Mouse (Mus musculus): ENCODE measurements at regions not wholly inside any gene's neighbourhood (a gene's known extent, or its start where the extent isn't known, plus 50 kb on each side); places are given as distances from the start of the nearest gene placed in this dataset.

DNA sequence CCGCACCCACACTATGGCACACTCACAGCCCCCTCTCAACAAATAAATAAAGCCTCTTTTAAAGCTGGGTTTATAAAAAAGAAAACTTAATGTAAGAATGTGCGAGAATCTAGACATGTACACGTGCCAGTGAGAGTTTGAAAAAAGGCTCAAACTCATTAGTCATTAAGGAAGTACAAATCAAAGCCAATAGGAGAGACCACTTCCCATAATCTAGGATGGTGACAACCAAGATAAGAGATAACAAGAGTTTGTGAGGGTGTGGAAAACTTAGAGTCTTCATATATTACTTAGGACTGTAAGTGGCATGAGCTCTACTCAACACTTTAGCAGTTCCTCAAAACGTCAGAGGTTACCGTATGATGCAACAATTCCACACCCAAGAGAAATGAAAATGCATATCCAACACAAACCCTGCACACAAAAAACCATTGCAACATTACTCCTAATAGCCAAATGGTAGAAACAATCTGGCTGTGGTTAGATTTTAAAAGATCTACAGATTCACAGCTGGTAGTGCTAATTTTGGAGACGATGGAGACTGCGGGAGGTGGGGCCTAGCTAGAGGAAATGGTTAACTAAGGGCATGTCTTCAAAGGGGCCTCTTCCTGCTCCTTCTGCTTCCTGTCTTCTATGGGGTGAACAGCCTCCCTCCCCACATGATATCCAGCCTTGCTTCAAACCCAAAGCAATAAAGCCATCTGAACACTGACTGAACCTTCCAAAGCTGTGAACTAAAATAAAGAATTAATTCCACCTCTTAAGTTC, 102.1 kb upstream of the Usp9x start:
- no peaks in the 10 kb centered on the region for H3K4me1 ChIP-seq (ENCODE audit: control insufficient read depth in 2 of 2, insufficient read depth in 2 of 2, low read length in 2 of 2, poor library complexity in 1 of 2)
- no peak for DNase-seq (ENCODE audit: low read depth, low spot score)
- no peak overlapping the region for H3K27ac ChIP-seq (ENCODE audit: insufficient read depth, low read depth, low read length, poor library complexity, severe bottlenecking)
- in situ Hi-C loops (cut with MboI; ENCODE audit: low sequenced_read_pairs in 2 of 2, unreplicated experiment in 2 of 2) = no loop called here
- no peaks in the 10 kb centered on the region for H3K9me3 ChIP-seq (ENCODE audit: control insufficient read depth, insufficient read depth, low read depth, low read length)
- H3K36me3 ChIP-seq (ENCODE audit: control insufficient read depth, insufficient read depth, low read length, poor library complexity, severe bottlenecking) = no peaks in the 10 kb centered on the region
- H3K4me3 ChIP-seq (ENCODE audit: insufficient read depth in 1 of 2, low read depth in 1 of 2, low read length in 2 of 2, poor library complexity in 1 of 2, severe bottlenecking in 1 of 2) = no peak overlapping the region
- no peak overlapping the region for H3K9ac ChIP-seq (ENCODE audit: insufficient read depth, low read depth, low read length, poor library complexity, severe bottlenecking)
- no peak for TF ChIP-seq CHD2 (IDR thresholded peaks at IDR 0.05; ENCODE audit: low read depth, low read length)

DNA sequence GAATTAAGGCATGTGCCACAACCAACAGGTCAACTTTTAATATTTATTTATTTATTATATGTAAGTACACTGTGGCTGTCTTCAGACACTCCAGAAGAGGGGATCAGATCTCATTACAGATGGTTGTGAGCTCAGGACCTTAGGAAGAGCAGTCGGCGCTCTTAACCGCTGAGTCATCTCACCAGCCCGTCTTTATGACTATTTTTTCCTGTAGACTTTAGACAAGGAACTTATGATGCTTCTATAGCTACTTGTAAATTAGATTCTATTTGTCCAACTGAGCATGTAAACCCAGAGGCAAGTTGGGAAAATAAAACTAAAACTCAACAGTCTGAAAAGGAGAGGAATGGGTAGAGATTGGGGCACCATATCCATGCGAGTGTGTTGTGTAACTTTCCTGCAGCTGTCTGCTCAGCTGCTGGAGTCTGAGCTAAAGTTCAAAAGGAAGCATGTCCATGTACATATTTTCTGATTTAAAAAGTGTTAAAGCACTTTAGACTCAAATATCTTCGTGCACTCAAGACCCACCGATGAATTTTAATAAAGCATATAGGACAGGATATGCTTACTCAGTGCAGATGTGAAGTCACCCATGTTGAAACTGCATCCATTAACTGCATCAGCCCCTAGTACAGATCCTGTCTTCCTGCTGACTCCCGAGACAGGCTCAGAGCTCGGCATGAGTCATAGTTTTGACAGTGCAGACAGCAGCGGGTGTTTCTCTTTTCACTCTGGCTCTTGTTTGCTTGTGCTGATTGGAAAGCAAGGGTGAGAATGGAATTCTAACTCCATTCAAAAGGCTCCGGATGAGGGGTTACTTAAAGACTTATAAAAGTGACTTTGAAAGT, 111.6 kb upstream of the Usp9x start:
- Histone ChIP-seq H3K27ac (ENCODE audit: insufficient read depth, low read depth, low read length, poor library complexity, severe bottlenecking) (no peak overlapping the region), H3K4me3 (ENCODE audit: insufficient read depth in 1 of 2, low read depth in 1 of 2, low read length in 2 of 2, poor library complexity in 1 of 2, severe bottlenecking in 1 of 2) (no peak overlapping the region), H3K9me3 (ENCODE audit: control insufficient read depth, insufficient read depth, low read depth, low read length) (no peaks in the 10 kb centered on the region), H3K9ac (ENCODE audit: insufficient read depth, low read depth, low read length, poor library complexity, severe bottlenecking) (no peak overlapping the region), H3K36me3 (ENCODE audit: control insufficient read depth, insufficient read depth, low read length, poor library complexity, severe bottlenecking) (no peaks in the 10 kb centered on the region), H3K4me1 (ENCODE audit: control insufficient read depth in 2 of 2, insufficient read depth in 2 of 2, low read length in 2 of 2, poor library complexity in 1 of 2) (no peaks in the 10 kb centered on the region)
- TF ChIP-seq ZNF384 (IDR thresholded peaks at IDR 0.05; ENCODE audit: low read depth, low read length) (no peak), CHD2 (IDR thresholded peaks at IDR 0.05; ENCODE audit: low read depth, low read length) (no peak), HCFC1 (IDR thresholded peaks at IDR 0.05; ENCODE audit: borderline replicate concordance, insufficient read depth, low read length) (no peak), ZC3H11A (IDR thresholded peaks at IDR 0.05; ENCODE audit: borderline replicate concordance, low read depth, low read length) (no peak), MAFK (IDR thresholded peaks at IDR 0.05; ENCODE audit: insufficient read depth, low read depth, low read length) (no peak)
- in situ Hi-C loops (cut with MboI; ENCODE audit: low sequenced_read_pairs in 2 of 2, unreplicated experiment in 2 of 2) = no loop called here
- DNase-seq (ENCODE audit: low read depth, low spot score) = no peak

GRCm38 (mm10) chrX:12958873-12959272, 112.4 kb upstream of the Usp9x start:
- H3K9me3 ChIP-seq (ENCODE audit: control insufficient read depth, insufficient read depth, low read depth, low read length) = no peaks in the 10 kb centered on the region
- in situ Hi-C loops (cut with MboI; ENCODE audit: low sequenced_read_pairs in 2 of 2, unreplicated experiment in 2 of 2) = no loop called here
- H3K4me3 ChIP-seq (ENCODE audit: insufficient read depth in 1 of 2, low read depth in 1 of 2, low read length in 2 of 2, poor library complexity in 1 of 2, severe bottlenecking in 1 of 2) = no peak overlapping the region
- H3K9ac ChIP-seq (ENCODE audit: insufficient read depth, low read depth, low read length, poor library complexity, severe bottlenecking) = no peak overlapping the region
- no peak for DNase-seq (ENCODE audit: low read depth, low spot score)
- no peaks in the 10 kb centered on the region for H3K4me1 ChIP-seq (ENCODE audit: control insufficient read depth in 2 of 2, insufficient read depth in 2 of 2, low read length in 2 of 2, poor library complexity in 1 of 2)
- no peak for TF ChIP-seq MAFK (IDR thresholded peaks at IDR 0.05; ENCODE audit: insufficient read depth, low read depth, low read length)
- no peak for TF ChIP-seq HCFC1 (IDR thresholded peaks at IDR 0.05; ENCODE audit: borderline replicate concordance, insufficient read depth, low read length)
- no peak for TF ChIP-seq ZNF384 (IDR thresholded peaks at IDR 0.05; ENCODE audit: low read depth, low read length)
- TF ChIP-seq CHD2 (IDR thresholded peaks at IDR 0.05; ENCODE audit: low read depth, low read length) = no peak
- TF ChIP-seq ZC3H11A (IDR thresholded peaks at IDR 0.05; ENCODE audit: borderline replicate concordance, low read depth, low read length) = no peak
- no peaks in the 10 kb centered on the region for H3K36me3 ChIP-seq (ENCODE audit: control insufficient read depth, insufficient read depth, low read length, poor library complexity, severe bottlenecking)
- no peak overlapping the region for H3K27ac ChIP-seq (ENCODE audit: insufficient read depth, low read depth, low read length, poor library complexity, severe bottlenecking)

DNA sequence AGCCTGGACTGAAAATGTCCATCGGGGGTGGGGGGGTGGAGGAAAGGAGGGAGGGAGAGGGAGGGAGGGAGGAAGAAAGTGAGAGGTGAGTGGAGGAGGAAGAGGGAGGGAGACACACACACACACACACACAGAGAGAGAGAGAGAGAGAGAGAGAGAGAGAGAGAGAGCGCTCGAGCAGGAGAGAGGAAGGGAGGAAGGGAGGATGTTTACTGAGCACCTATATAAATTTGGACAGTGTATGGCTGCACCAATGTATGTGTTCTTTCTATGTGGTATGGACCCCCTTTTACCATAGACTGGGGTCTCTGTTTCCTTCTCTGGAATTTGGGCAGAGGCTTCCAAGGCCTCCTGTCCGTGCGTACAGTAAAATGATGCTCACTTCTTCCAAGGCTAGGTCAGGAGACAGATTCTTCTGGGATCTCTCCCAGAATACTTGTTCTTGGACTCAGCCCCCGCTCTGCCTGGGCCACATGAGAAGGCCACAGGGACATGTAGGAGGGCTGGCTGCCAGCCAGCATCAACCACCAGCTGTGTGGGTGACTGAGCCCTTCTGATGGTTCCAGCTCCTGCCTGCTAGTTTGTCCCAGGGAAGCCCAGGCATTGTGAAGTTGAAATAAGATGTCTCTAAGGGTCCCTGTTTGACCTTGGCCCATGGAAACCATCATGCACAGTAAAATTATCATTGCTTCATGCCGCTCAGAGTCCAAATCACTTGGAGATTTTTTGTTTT, 120.2 kb upstream of the Usp9x start:
- Histone ChIP-seq H3K9ac (ENCODE audit: insufficient read depth, low read depth, low read length, poor library complexity, severe bottlenecking) (no peak overlapping the region), H3K4me1 (ENCODE audit: control insufficient read depth in 2 of 2, insufficient read depth in 2 of 2, low read length in 2 of 2, poor library complexity in 1 of 2) (no peaks in the 10 kb centered on the region), H3K27ac (ENCODE audit: insufficient read depth, low read depth, low read length, poor library complexity, severe bottlenecking) (no peak overlapping the region), H3K9me3 (ENCODE audit: control insufficient read depth, insufficient read depth, low read depth, low read length) (no peaks in the 10 kb centered on the region), H3K4me3 (ENCODE audit: insufficient read depth in 1 of 2, low read depth in 1 of 2, low read length in 2 of 2, poor library complexity in 1 of 2, severe bottlenecking in 1 of 2) (no peak overlapping the region), H3K36me3 (ENCODE audit: control insufficient read depth, insufficient read depth, low read length, poor library complexity, severe bottlenecking) (no peaks in the 10 kb centered on the region)
- TF ChIP-seq MAFK (IDR thresholded peaks at IDR 0.05; ENCODE audit: insufficient read depth, low read depth, low read length) (no peak), CHD2 (IDR thresholded peaks at IDR 0.05; ENCODE audit: low read depth, low read length) (no peak), HCFC1 (IDR thresholded peaks at IDR 0.05; ENCODE audit: borderline replicate concordance, insufficient read depth, low read length) (no peak), ZC3H11A (IDR thresholded peaks at IDR 0.05; ENCODE audit: borderline replicate concordance, low read depth, low read length) (no peak), ZNF384 (IDR thresholded peaks at IDR 0.05; ENCODE audit: low read depth, low read length) (no peak)
- DNase-seq (ENCODE audit: low read depth, low spot score) = no peak
- in situ Hi-C loops (cut with MboI; ENCODE audit: low sequenced_read_pairs in 2 of 2, unreplicated experiment in 2 of 2) = no loop called here

Measured in ES-E14 (cell line).